Mouse (Mus musculus): ENCODE results near the gene Cdh13. TPM values are rescaled to one million over a fixed set of nuclear protein-coding genes. Genes with fewer than 3 reads are reported as not detected.
A peak's percentile ranks its signal among the peaks of the same experiment; 100 is the strongest.

The Cdh13 gene
- total RNA-seq, 1 experiment from 2014 or later: 6.3 TPM

GRCm38 (mm10) chr8:118446516-118446915 is 163.0 kb downstream of the Cdh13 start:
- no peak for DNase-seq

GRCm38 (mm10) chr8:118448011-118448410 is 164.5 kb downstream of the Cdh13 start:
- no peak for DNase-seq

GRCm38 (mm10) chr8:118452445-118453103 is 169.0 kb downstream of the Cdh13 start:
- no peak for DNase-seq

- DNase-seq: no peak
These were observed 171.7 kb downstream of the Cdh13 start for GRCm38 (mm10) chr8:118455245-118455644.

- DNase-seq: no peak
These were observed 181.9 kb downstream of the Cdh13 start for GRCm38 (mm10) chr8:118465330-118465948.

- no peak for DNase-seq
These were observed 194.1 kb downstream of the Cdh13 start for GRCm38 (mm10) chr8:118477587-118477986.

- DNase-seq: no peak
These were observed 205.2 kb downstream of the Cdh13 start for GRCm38 (mm10) chr8:118488735-118489134.

- no peak for DNase-seq
These were observed 219.0 kb downstream of the Cdh13 start for GRCm38 (mm10) chr8:118502509-118502908.

- no peak for DNase-seq
These were observed 225.9 kb downstream of the Cdh13 start for GRCm38 (mm10) chr8:118509426-118509825.

GRCm38 (mm10) chr8:118513259-118513658 is 229.7 kb downstream of the Cdh13 start:
- DNase-seq: peak; percentile 53

GRCm38 (mm10) chr8:118515616-118516015 is 232.1 kb downstream of the Cdh13 start:
- no peak for DNase-seq

- DNase-seq: no peak
These were observed 233.5 kb downstream of the Cdh13 start for GRCm38 (mm10) chr8:118517071-118517470.

- no peak for DNase-seq
These were observed 234.7 kb downstream of the Cdh13 start for GRCm38 (mm10) chr8:118518030-118518741.

GRCm38 (mm10) chr8:118518742-118519102 is 235.2 kb downstream of the Cdh13 start:
- DNase-seq: no peak

GRCm38 (mm10) chr8:118523922-118524321 is 240.4 kb downstream of the Cdh13 start:
- DNase-seq: no peak

GRCm38 (mm10) chr8:118538816-118539558 is 255.5 kb downstream of the Cdh13 start:
- DNase-seq: no peak

- DNase-seq: no peak
These were observed 256.0 kb downstream of the Cdh13 start for GRCm38 (mm10) chr8:118539559-118539819.

GRCm38 (mm10) chr8:118539941-118540340 is 256.4 kb downstream of the Cdh13 start:
- no peak for DNase-seq

- DNase-seq: no peak
These were observed 268.9 kb downstream of the Cdh13 start for GRCm38 (mm10) chr8:118552397-118552796.

GRCm38 (mm10) chr8:118552842-118553241 is 269.3 kb downstream of the Cdh13 start:
- DNase-seq: no peak

GRCm38 (mm10) chr8:118564024-118564423 is 280.5 kb downstream of the Cdh13 start:
- DNase-seq: no peak

- no peak for DNase-seq
These were observed 281.7 kb downstream of the Cdh13 start for GRCm38 (mm10) chr8:118565186-118565585.
